Mouse (Mus musculus): ENCODE results near the gene Slc37a1. TPM values are rescaled to one million over a fixed set of nuclear protein-coding genes. Genes with fewer than 3 reads are reported as not detected.
"Not testable (repeated sequence)": the region's sequence is repeated elsewhere in the genome, so short reads cannot be mapped to it uniquely, and the experiment has no call there.

Slc37a1 gene
- polyA plus RNA-seq, 1 experiment from 2014 or later = 6.7 TPM

GRCm38 (mm10) chr17:31268016-31268415 lies 18.6 kb upstream of the Slc37a1 start:
- ATAC-seq (ENCODE audit: extremely low read depth, insufficient number of reproducible peaks, low FRiP score, low TSS enrichment) = no peak
- H3K4me1 ChIP-seq = peaks cover 3% of the 10 kb centered on the region
- no peaks in the 10 kb centered on the region for H3K9me3 ChIP-seq
- no peak overlapping the region for H3K9ac ChIP-seq
- WGBS = 77% methylated on average over 1 of the region's 1 CpGs
- no peak overlapping the region for H3K4me3 ChIP-seq
- no peaks in the 10 kb centered on the region; the same call in 1 of the 2 replicates for H3K27me3 ChIP-seq (replicated peaks)
- no peak overlapping the region for H3K27ac ChIP-seq (replicated peaks)
- no peak overlapping the region for H3K4me2 ChIP-seq
- H3K36me3 ChIP-seq = no peaks in the 10 kb centered on the region

GRCm38 (mm10) chr17:31269761-31270160 lies 16.8 kb upstream of the Slc37a1 start:
- no peak for ATAC-seq (ENCODE audit: extremely low read depth, insufficient number of reproducible peaks, low FRiP score, low TSS enrichment)
- Histone ChIP-seq H3K36me3 (no peaks in the 10 kb centered on the region), H3K27me3 (replicated peaks) (no peaks in the 10 kb centered on the region; the same call in 1 of the 2 replicates), H3K4me3 (no peak overlapping the region), H3K9ac (no peak overlapping the region), H3K27ac (replicated peaks) (no peak overlapping the region), H3K4me1 (peaks cover 3% of the 10 kb centered on the region), H3K9me3 (no peaks in the 10 kb centered on the region), H3K4me2 (no peak overlapping the region)
- WGBS = 82% methylated on average over 2 of the region's 2 CpGs

- no peak for ATAC-seq (ENCODE audit: extremely low read depth, insufficient number of reproducible peaks, low FRiP score, low TSS enrichment)
- no peaks in the 10 kb centered on the region; the same call in 1 of the 2 replicates for H3K27me3 ChIP-seq (replicated peaks)
- no peaks in the 10 kb centered on the region for H3K9me3 ChIP-seq
- no peaks in the 10 kb centered on the region for H3K36me3 ChIP-seq
- peaks cover 3% of the 10 kb centered on the region for H3K4me1 ChIP-seq
- no peak overlapping the region for H3K4me2 ChIP-seq
- 52% methylated on average over 4 of the region's 4 CpGs for WGBS
- no peak overlapping the region for H3K9ac ChIP-seq
- no peak overlapping the region for H3K4me3 ChIP-seq
- H3K27ac ChIP-seq (replicated peaks) = no peak overlapping the region
Measured at GRCm38 (mm10) chr17:31270246-31270645, 16.3 kb upstream of the Slc37a1 start.

GRCm38 (mm10) chr17:31270736-31271135 lies 15.9 kb upstream of the Slc37a1 start:
- not testable (repeated sequence) for H3K36me3 ChIP-seq; H3K27me3 ChIP-seq (replicated peaks); H3K4me2 ChIP-seq; H3K4me1 ChIP-seq; H3K4me3 ChIP-seq; ATAC-seq (ENCODE audit: extremely low read depth, insufficient number of reproducible peaks, low FRiP score, low TSS enrichment); H3K27ac ChIP-seq (replicated peaks); H3K9ac ChIP-seq; H3K9me3 ChIP-seq
- 68% methylated on average over 8 of the region's 8 CpGs for WGBS

GRCm38 (mm10) chr17:31271136-31271851 lies 15.3 kb upstream of the Slc37a1 start:
- no peak overlapping the region for H3K9ac ChIP-seq
- H3K4me2 ChIP-seq = no peak overlapping the region
- no peaks in the 10 kb centered on the region; the same call in 1 of the 2 replicates for H3K27me3 ChIP-seq (replicated peaks)
- H3K4me3 ChIP-seq = no peak overlapping the region
- H3K4me1 ChIP-seq = peaks cover 3% of the 10 kb centered on the region
- WGBS = 22% methylated on average over 7 of the region's 7 CpGs
- no peaks in the 10 kb centered on the region for H3K36me3 ChIP-seq
- H3K27ac ChIP-seq (replicated peaks) = no peak overlapping the region
- no peaks in the 10 kb centered on the region for H3K9me3 ChIP-seq
- no peak for ATAC-seq (ENCODE audit: extremely low read depth, insufficient number of reproducible peaks, low FRiP score, low TSS enrichment)

GRCm38 (mm10) chr17:31272416-31273165 lies 14.0 kb upstream of the Slc37a1 start:
- no peaks in the 10 kb centered on the region for H3K9me3 ChIP-seq
- WGBS = 77% methylated on average over 9 of the region's 9 CpGs

GRCm38 (mm10) chr17:31273631-31274030 lies 13.0 kb upstream of the Slc37a1 start:
- WGBS = 83% methylated on average over 8 of the region's 8 CpGs
- Histone ChIP-seq H3K9me3 (no peaks in the 10 kb centered on the region), H3K4me2 (no peak overlapping the region), H3K4me1 (peaks cover 15% of the 10 kb centered on the region), H3K27ac (replicated peaks) (no peak overlapping the region), H3K27me3 (replicated peaks) (no peaks in the 10 kb centered on the region; the same call in 1 of the 2 replicates), H3K9ac (no peak overlapping the region), H3K36me3 (no peaks in the 10 kb centered on the region), H3K4me3 (no peak overlapping the region)
- no peak for ATAC-seq (ENCODE audit: extremely low read depth, insufficient number of reproducible peaks, low FRiP score, low TSS enrichment)

More at GRCm38 (mm10) chr17:31272416-31273165, 14.0 kb upstream of the Slc37a1 start:
- peaks cover 14% of the 10 kb centered on the region for H3K4me1 ChIP-seq
- no peak overlapping the region for H3K27ac ChIP-seq (replicated peaks)
- ATAC-seq (ENCODE audit: extremely low read depth, insufficient number of reproducible peaks, low FRiP score, low TSS enrichment) = no peak
- H3K36me3 ChIP-seq = no peaks in the 10 kb centered on the region
- no peaks in the 10 kb centered on the region; the same call in 1 of the 2 replicates for H3K27me3 ChIP-seq (replicated peaks)
- no peak overlapping the region for H3K4me2 ChIP-seq
- H3K9ac ChIP-seq = no peak overlapping the region
- no peak overlapping the region for H3K4me3 ChIP-seq

- 62% methylated on average over 6 of the region's 6 CpGs for WGBS
- Histone ChIP-seq H3K9me3 (no peaks in the 10 kb centered on the region), H3K36me3 (no peaks in the 10 kb centered on the region), H3K27ac (replicated peaks) (no peak overlapping the region), H3K9ac (no peak overlapping the region), H3K4me3 (no peak overlapping the region), H3K27me3 (replicated peaks) (no peaks in the 10 kb centered on the region; the same call in 1 of the 2 replicates), H3K4me1 (peaks cover 15% of the 10 kb centered on the region), H3K4me2 (no peak overlapping the region)
- ATAC-seq (ENCODE audit: extremely low read depth, insufficient number of reproducible peaks, low FRiP score, low TSS enrichment) = no peak
Measured at GRCm38 (mm10) chr17:31275181-31275580, 11.4 kb upstream of the Slc37a1 start.

- Histone ChIP-seq H3K27ac (replicated peaks) (0 out of 2 replicates have a peak overlapping the region, but pooled peaks have one; percentile 21), H3K9me3 (no peaks in the 10 kb centered on the region), H3K9ac (peak overlapping the region; percentile 66; the same call in 1 of the 2 replicates), H3K4me1 (peaks cover 11% of the 10 kb centered on the region; the same call in 1 of the 2 replicates), H3K4me3 (peak overlapping the region; percentile 57), H3K27me3 (replicated peaks) (no peaks in the 10 kb centered on the region; the same call in 1 of the 2 replicates), H3K4me2 (peak overlapping the region; percentile 81), H3K36me3 (no peaks in the 10 kb centered on the region)
- 21% methylated on average over 9 of the region's 9 CpGs for WGBS
- no peak for ATAC-seq (ENCODE audit: extremely low read depth, insufficient number of reproducible peaks, low FRiP score, low TSS enrichment)
Measured at GRCm38 (mm10) chr17:31276207-31276921, 10.2 kb upstream of the Slc37a1 start.

GRCm38 (mm10) chr17:31276922-31277918 lies 9.4 kb upstream of the Slc37a1 start, which contains the start of gene Rsph1:
Rsph1 (minus strand) TSS chr17:31277383.
- Histone ChIP-seq H3K4me1 (peaks cover 11% of the 10 kb centered on the region; the same call in 1 of the 2 replicates), H3K36me3 (no peaks in the 10 kb centered on the region), H3K4me3 (peak within 1 kb of the TSS; percentile 57), H3K27me3 (replicated peaks) (no peaks in the 10 kb centered on the region; the same call in 1 of the 2 replicates), H3K4me2 (peak within 1 kb of the TSS; percentile 81), H3K27ac (replicated peaks) (0 out of 2 replicates have a peak within 1 kb of the TSS, but pooled peaks have one; percentile 21), H3K9ac (peak within 1 kb of the TSS; percentile 66; the same call in 1 of the 2 replicates), H3K9me3 (no peaks in the 10 kb centered on the region)
- 8% methylated on average over 44 of the region's 44 CpGs for WGBS
- ATAC-seq (ENCODE audit: extremely low read depth, insufficient number of reproducible peaks, low FRiP score, low TSS enrichment) = peak; percentile 48; the same call in 1 of the 2 replicates

Measured in heart, embryonic 13.5 days (tissue).